Mouse (Mus musculus) ES-E14 (cell line): ENCODE data around the gene Arl4d.
"Not testable (repeated sequence)": the region's sequence is repeated elsewhere in the genome, so short reads cannot be mapped to it uniquely, and the experiment has no call there.

ENCODE experiments used
- CHD2 ChIP-seq: IDR thresholded peaks from 2 replicates; pipeline ENCODE4 v1.6.1; 2014; ENCODE audit warnings: mild to moderate bottlenecking, low read depth, low read length, inconsistent platforms
- ZC3H11A ChIP-seq: IDR thresholded peaks from 2 replicates; pipeline ENCODE4 v1.6.1; 2012; ENCODE audit warnings: low read depth, mild to moderate bottlenecking, inconsistent platforms, low read length, borderline replicate concordance

GRCm38 (mm10) chr11:101657886-101658750 is 7.2 kb upstream of the Arl4d start:
- not testable (repeated sequence) for TF ChIP-seq CHD2, ZC3H11A
